16 mouse cellular contexts compared by ENCODE assay signal in genomic region chr11:25872317-25872716, GRCm38 (mm10).
DNase-seq lines count a peak whose midpoint lies in the region; ATAC-seq lines count a peak whose summit lies in the region.
"Had no signal": no experiment of that assay in that cellular context is flagged by ENCODE, and none has a peak within 500 bp of the region (broad histone marks: within the 10 kb centered on the region; RNA-seq: fewer than 3 reads in every experiment).

No protein-coding gene starts in this region.

- no peaks in the 10 kb centered on the region for H3K9me3 ChIP-seq in neural tube, embryonic 14.5 days (ENCODE audit: control insufficient read depth, low read length)
- H3K9me3 ChIP-seq in hindbrain, embryonic 15.5 days: no peaks in the 10 kb centered on the region
- H3K9me3 ChIP-seq in midbrain, embryonic 16.5 days (replicated peaks; ENCODE audit: control insufficient read depth, low read length, poor library complexity, severe bottlenecking): no peaks in the 10 kb centered on the region
- H3K9me3 ChIP-seq: embryonic facial prominence, embryonic 15.5 days had no signal

- H3K9ac ChIP-seq in neural tube, embryonic 14.5 days (replicated peaks; ENCODE audit: low read depth, low read length): no peak overlapping the region
- no peak overlapping the region for H3K9ac ChIP-seq in hindbrain, embryonic 15.5 days
- no peak overlapping the region for H3K9ac ChIP-seq in midbrain, embryonic 16.5 days (ENCODE audit: low read depth, low read length)
- H3K9ac ChIP-seq: embryonic facial prominence, embryonic 15.5 days had no signal

- H3K4me3 ChIP-seq in neural tube, embryonic 14.5 days (ENCODE audit: low read depth, low read length): no peak overlapping the region
- H3K4me3 ChIP-seq in hindbrain, embryonic 15.5 days: no peak overlapping the region
- H3K4me3 ChIP-seq in midbrain, embryonic 16.5 days (ENCODE audit: low read depth, low read length): no peak overlapping the region
- H3K4me3 ChIP-seq: embryonic facial prominence, embryonic 15.5 days; heart, adult 2 months had no signal

- no peak for ATAC-seq in neural tube, embryonic 14.5 days (ENCODE audit: low read depth)
- no peak for ATAC-seq in hindbrain, embryonic 15.5 days (ENCODE audit: low FRiP score, low read depth)
- ATAC-seq in midbrain, embryonic 16.5 days: peak; percentile 54; the same call in 1 of the 2 replicates

- H3K27ac ChIP-seq in neural tube, embryonic 14.5 days (ENCODE audit: low read depth, low read length): 0 out of 2 replicates have a peak overlapping the region, but pooled peaks have one; percentile 22
- H3K27ac ChIP-seq in hindbrain, embryonic 15.5 days (replicated peaks): 0 out of 2 replicates have a peak overlapping the region, but pooled peaks have one; percentile 34
- H3K27ac ChIP-seq in midbrain, embryonic 16.5 days (ENCODE audit: low read length): peak overlapping the region; percentile 8; the same call in 1 of the 2 replicates
- H3K27ac ChIP-seq: embryonic facial prominence, embryonic 15.5 days; heart, adult 2 months had no signal

- H3K4me1 ChIP-seq in neural tube, embryonic 14.5 days (ENCODE audit: control insufficient read depth, insufficient read depth, low read length): no peaks in the 10 kb centered on the region
- 0 out of 2 replicates have a peak, but pooled peaks cover 3% of the 10 kb centered on the region for H3K4me1 ChIP-seq in hindbrain, embryonic 15.5 days (replicated peaks)
- no peaks in the 10 kb centered on the region; the same call in 1 of the 2 replicates for H3K4me1 ChIP-seq in midbrain, embryonic 16.5 days (ENCODE audit: control insufficient read depth, insufficient read depth, low read length)
- H3K4me1 ChIP-seq: embryonic facial prominence, embryonic 15.5 days had no signal

- peak; percentile 20 for DNase-seq in embryo, embryonic 11 days
- no peak for DNase-seq in embryo, embryonic 9.5 days (ENCODE audit: extremely low spot score)
- no peak for DNase-seq in neural tube, embryonic 10.5 days (ENCODE audit: extremely low spot score, low spot score)
- no peak for DNase-seq in heart, adult 9 months (ENCODE audit: low spot score in 2 of 2)
- no peak for DNase-seq in cerebellum, adult 18-20 months
- DNase-seq: adrenal gland, adult 8-10 months; heart, adult 2 months; kidney, adult 9 months; kidney, postnatal 4 days; liver; lung, adult 18-20 months; lung, postnatal 4 days had no signal

- no peaks in the 10 kb centered on the region for H3K27me3 ChIP-seq in neural tube, embryonic 14.5 days (ENCODE audit: control insufficient read depth, insufficient read depth, low read length)
- no peaks in the 10 kb centered on the region for H3K27me3 ChIP-seq in hindbrain, embryonic 15.5 days
- no peaks in the 10 kb centered on the region for H3K27me3 ChIP-seq in midbrain, embryonic 16.5 days (ENCODE audit: control insufficient read depth, insufficient read depth, low read depth, low read length)
- H3K27me3 ChIP-seq: embryonic facial prominence, embryonic 15.5 days had no signal

- no peak overlapping the region for H3K4me2 ChIP-seq in neural tube, embryonic 14.5 days (ENCODE audit: low read depth, low read length)
- H3K4me2 ChIP-seq in hindbrain, embryonic 15.5 days: no peak overlapping the region
- H3K4me2 ChIP-seq in midbrain, embryonic 16.5 days (ENCODE audit: low read length): no peak overlapping the region
- H3K4me2 ChIP-seq: embryonic facial prominence, embryonic 15.5 days had no signal

- WGBS in neural tube, embryonic 14.5 days: 38% methylated on average over 4 of the region's 4 CpGs
- WGBS in hindbrain, embryonic 15.5 days: 33% methylated on average over 4 of the region's 4 CpGs
- WGBS in midbrain, embryonic 16.5 days: 20% methylated on average over 4 of the region's 4 CpGs

- no peaks in the 10 kb centered on the region for H3K36me3 ChIP-seq in neural tube, embryonic 14.5 days (ENCODE audit: control insufficient read depth, insufficient read depth, low read length)
- H3K36me3 ChIP-seq in hindbrain, embryonic 15.5 days: no peaks in the 10 kb centered on the region
- no peaks in the 10 kb centered on the region for H3K36me3 ChIP-seq in midbrain, embryonic 16.5 days (ENCODE audit: control insufficient read depth, insufficient read depth, low read length)
- H3K36me3 ChIP-seq: embryonic facial prominence, embryonic 15.5 days had no signal
